Mouse (Mus musculus) spleen, embryonic (tissue): ENCODE measurements around the gene Fam83f.

Experiments
- CTCF ChIA-PET: fragments of 350-600 bp; sonication (Branson Sonifier 250); formaldehyde crosslinking; loops from one replicate; lab custom pipeline; 2022; lab: Charles Lee

Fam83f gene

GRCm38 (mm10) chr15:80735708-80736107 lies 64.1 kb downstream of the Fam83f start:
- CTCF ChIA-PET = interaction anchor here (0.6 kb wide), 1 partner anchor 25 kb away, joined by 4 read pairs; no protein-coding TSS in a partner anchor

- CTCF ChIA-PET = no interaction called here
Observed at GRCm38 (mm10) chr15:80736553-80736952, 64.9 kb downstream of the Fam83f start.

GRCm38 (mm10) chr15:80738244-80738643 lies 66.6 kb downstream of the Fam83f start:
- CTCF ChIA-PET = interaction anchor here (0.6 to 0.7 kb wide), 2 partner anchors 117 to 212 kb away, joined by 4 read pairs; no protein-coding TSS in a partner anchor

GRCm38 (mm10) chr15:80739972-80740371 lies 68.3 kb downstream of the Fam83f start:
- CTCF ChIA-PET = no interaction called here

- CTCF ChIA-PET = no interaction called here
Observed at GRCm38 (mm10) chr15:80741836-80742235, 70.2 kb downstream of the Fam83f start.

- CTCF ChIA-PET = no interaction called here
Observed at GRCm38 (mm10) chr15:80742991-80743474, 71.4 kb downstream of the Fam83f start.

- CTCF ChIA-PET = no interaction called here
Observed at GRCm38 (mm10) chr15:80743606-80744005, 72.0 kb downstream of the Fam83f start.

- CTCF ChIA-PET = interaction anchor here (0.6 kb wide), 3 partner anchors 11 to 1016 kb away, joined by 3 to 6 read pairs (median 4); no protein-coding TSS in a partner anchor
Observed at GRCm38 (mm10) chr15:80744667-80745422, 73.2 kb downstream of the Fam83f start.

- CTCF ChIA-PET = no interaction called here
Observed at GRCm38 (mm10) chr15:80748979-80749378, 77.3 kb downstream of the Fam83f start.
